8 mouse cellular contexts compared by ENCODE assay signal in genomic region chr14:31335765-31336164, GRCm38 (mm10). TPM values are rescaled to one million over a fixed set of nuclear protein-coding genes. Genes with fewer than 3 reads are reported as not detected.
A peak's percentile ranks its signal among the peaks of the same experiment; 100 is the strongest.
DNase-seq lines count a peak whose midpoint lies in the region; ATAC-seq and TF ChIP-seq lines count a peak whose summit lies in the region.

No protein-coding gene starts in this region.

- TF ChIP-seq CTCF in ES-Bruce4 (IDR thresholded peaks at IDR 0.05; ENCODE audit: low read depth, low read length) = no peak

- H3K27me3 ChIP-seq in heart, embryonic 10.5 days (ENCODE audit: insufficient read depth, poor library complexity, severe bottlenecking) = peaks cover 10% of the 10 kb centered on the region; the same call in 1 of the 2 replicates
- no peaks in the 10 kb centered on the region for H3K27me3 ChIP-seq in ES-Bruce4 (ENCODE audit: control insufficient read depth, insufficient read depth, low read length, poor library complexity, severe bottlenecking)
- no peaks in the 10 kb centered on the region for H3K27me3 ChIP-seq in forebrain, embryonic 15.5 days
- H3K27me3 ChIP-seq in liver, embryonic 15.5 days = peaks cover 4% of the 10 kb centered on the region; the same call in 1 of the 2 replicates

- TF ChIP-seq POLR2A in ES-Bruce4 (IDR thresholded peaks at IDR 0.05; ENCODE audit: insufficient read depth, low read length) = no peak

- H3K9me3 ChIP-seq in heart, embryonic 10.5 days = no peaks in the 10 kb centered on the region
- no peaks in the 10 kb centered on the region for H3K9me3 ChIP-seq in ES-Bruce4 (replicated peaks; ENCODE audit: control insufficient read depth, insufficient read depth, low read length, poor library complexity, severe bottlenecking)
- no peaks in the 10 kb centered on the region for H3K9me3 ChIP-seq in forebrain, embryonic 15.5 days
- no peaks in the 10 kb centered on the region for H3K9me3 ChIP-seq in liver, embryonic 15.5 days (replicated peaks)

- no peak for DNase-seq in heart, embryonic 10.5 days (ENCODE audit: low spot score)
- no peak for DNase-seq in heart, adult 8-10 months (ENCODE audit: low spot score)
- DNase-seq in adrenal gland, adult 18-20 months (ENCODE audit: low spot score in 2 of 2) = no peak
- no peak for DNase-seq in thymus, postnatal 14 days
- no peak for DNase-seq in spleen, postnatal 36 days (ENCODE audit: low spot score in 2 of 2)

- H3K4me2 ChIP-seq in forebrain, embryonic 15.5 days (replicated peaks) = peak overlapping the region; percentile 59
- H3K4me2 ChIP-seq in liver, embryonic 15.5 days = peak overlapping the region; percentile 78

- H3K27ac ChIP-seq in heart, embryonic 10.5 days = peak overlapping the region; percentile 98; the same call in 1 of the 2 replicates
- no peak overlapping the region for H3K27ac ChIP-seq in ES-Bruce4 (ENCODE audit: insufficient read depth, low read length)
- peak overlapping the region; percentile 95 for H3K27ac ChIP-seq in forebrain, embryonic 15.5 days (replicated peaks)
- peak overlapping the region; percentile 34; the same call in 1 of the 2 replicates for H3K27ac ChIP-seq in liver, embryonic 15.5 days (replicated peaks)

- WGBS in heart, embryonic 10.5 days = 52% methylated on average over 3 of the region's 3 CpGs
- whole genome bisulfite sequencing in forebrain, embryonic 15.5 days = 31% methylated on average over 3 of the region's 3 CpGs
- 54% methylated on average over 3 of the region's 3 CpGs for WGBS in liver, embryonic 15.5 days (ENCODE audit: insufficient replicate concordance)

- no peak for TF ChIP-seq EP300 in ES-Bruce4 (IDR thresholded peaks at IDR 0.05; ENCODE audit: insufficient read depth, low read depth, low read length)

- no peak overlapping the region for H3K9ac ChIP-seq in ES-Bruce4 (ENCODE audit: low read depth, poor library complexity, severe bottlenecking)
- H3K9ac ChIP-seq in forebrain, embryonic 15.5 days (replicated peaks) = peak overlapping the region; percentile 48; the same call in 1 of the 2 replicates
- peak overlapping the region; percentile 10; the same call in 1 of the 2 replicates for H3K9ac ChIP-seq in liver, embryonic 15.5 days

- H3K4me1 ChIP-seq in heart, embryonic 10.5 days = 0 out of 2 replicates have a peak, but pooled peaks cover 5% of the 10 kb centered on the region
- H3K4me1 ChIP-seq in ES-Bruce4 (ENCODE audit: control insufficient read depth, insufficient read depth, low read length) = no peaks in the 10 kb centered on the region
- H3K4me1 ChIP-seq in forebrain, embryonic 15.5 days = peaks cover 24% of the 10 kb centered on the region
- peaks cover 26% of the 10 kb centered on the region for H3K4me1 ChIP-seq in liver, embryonic 15.5 days (replicated peaks)

- peak; percentile 57 for ATAC-seq in forebrain, embryonic 15.5 days (replicated peaks)
- ATAC-seq in liver, embryonic 15.5 days (ENCODE audit: insufficient read depth) = no peak

- peaks cover 8% of the 10 kb centered on the region; the same call in 1 of the 2 replicates for H3K36me3 ChIP-seq in heart, embryonic 10.5 days
- no peaks in the 10 kb centered on the region for H3K36me3 ChIP-seq in ES-Bruce4 (ENCODE audit: control insufficient read depth, insufficient read depth, low read length, poor library complexity, severe bottlenecking)
- peaks cover 2% of the 10 kb centered on the region for H3K36me3 ChIP-seq in forebrain, embryonic 15.5 days
- H3K36me3 ChIP-seq in liver, embryonic 15.5 days (replicated peaks) = peaks cover 8% of the 10 kb centered on the region

- peak overlapping the region; percentile 90 for H3K4me3 ChIP-seq in heart, embryonic 10.5 days
- H3K4me3 ChIP-seq in ES-Bruce4 (ENCODE audit: low read depth, low read length) = peak overlapping the region; percentile 71
- H3K4me3 ChIP-seq in forebrain, embryonic 15.5 days = peak overlapping the region; percentile 98
- H3K4me3 ChIP-seq in liver, embryonic 15.5 days (replicated peaks) = peak overlapping the region; percentile 81

RNA-seq across cellular contexts. Expression of gene Capn7, which starts 0.7 kb away (rescaled TPM):
- polyA plus RNA-seq in heart, embryonic 10.5 days (2016; fragmentation: Nextera tagmentation; extraction: Ambion mirVana) = 37.1 and 40.8 TPM in 2 replicates
- total RNA-seq in heart, adult 8-10 months (2022) = 10 to 100 TPM; 31.5 to 35.4 (median 32.6) TPM
- polyA plus RNA-seq in ES-Bruce4 (2011; ENCODE audit: insufficient read depth, insufficient read length, low read depth, missing spikeins) = 22.8 and 23.2 TPM in 2 replicates
- polyA plus RNA-seq in forebrain, embryonic 15.5 days (2015; fragmentation: Nextera tagmentation; extraction: Ambion mirVana) = 61.3 and 66.1 TPM in 2 replicates
- 16.4 and 16.8 TPM in 2 replicates for polyA plus RNA-seq in liver, embryonic 15.5 days (2015; fragmentation: Nextera tagmentation; extraction: Ambion mirVana)
- 10 to 100 TPM; 32.9 to 45.3 TPM for total RNA-seq in adrenal gland, adult 18-20 months (2021)

RNA-seq across cellular contexts. Expression of gene Dnah1, which starts 12.1 kb away (rescaled TPM):
- polyA plus RNA-seq in heart, embryonic 10.5 days (2016; fragmentation: Nextera tagmentation; extraction: Ambion mirVana) = 1.6 and 2.8 TPM in 2 replicates
- total RNA-seq in heart, adult 8-10 months (2022) = under 1 TPM in 2 of 4 experiments, not detected in 2; 0.03 to 0.06 TPM
- 2.9 and 3.0 TPM in 2 replicates for polyA plus RNA-seq in ES-Bruce4 (2011; ENCODE audit: insufficient read depth, insufficient read length, low read depth, missing spikeins)
- 3.2 and 3.9 TPM in 2 replicates for polyA plus RNA-seq in forebrain, embryonic 15.5 days (2015; fragmentation: Nextera tagmentation; extraction: Ambion mirVana)
- polyA plus RNA-seq in liver, embryonic 15.5 days (2015; fragmentation: Nextera tagmentation; extraction: Ambion mirVana) = 0.09 and 0.14 TPM in 2 replicates
- 1 to 10 TPM; 1.5 to 2.0 TPM for total RNA-seq in adrenal gland, adult 18-20 months (2021)
